Mouse (Mus musculus) neural tube, embryonic 13.5 days (tissue): ENCODE results near the gene Mxi1. TPM values are rescaled to one million over a fixed set of nuclear protein-coding genes. Genes with fewer than 3 reads are reported as not detected.

ENCODE experiments used
- polyA plus RNA-seq: library from polyadenylated mRNA; unstranded; fragments of >200 nt; fragmentation: Nextera tagmentation; extraction: Ambion mirVana; gene quantifications from 2 replicates; pipeline ENCODE4 v1.2.1, GENCODE M21; 2015

Gene Mxi1
- polyA plus RNA-seq, 1 experiment from 2014 or later = 59.8 TPM

Other genes starting within 250 kb of the Mxi1 start
- 35.6 and 39.2 TPM in 2 replicates for gene Add3, start 170.1 kb upstream of the Mxi1 start, polyA plus RNA-seq
- not detected in 2 replicates for gene Gm10197, start 61.2 kb downstream of the Mxi1 start, polyA plus RNA-seq
- 37.5 and 55.4 TPM in 2 replicates for gene Smndc1, start 80.1 kb downstream of the Mxi1 start, polyA plus RNA-seq
- 2.7 TPM in 2 replicates for gene Dusp5, start 218.6 kb downstream of the Mxi1 start, polyA plus RNA-seq